Mouse (Mus musculus) liver, adult 2 months (tissue): ENCODE measurements around the gene Ppp1cb.

Source experiments
- CTCF ChIP-seq: fragments of 200-500 bp; IDR thresholded peaks from 2 replicates; pipeline ENCODE4 v1.5.1; 2011; ENCODE audit warnings: low read depth, low read length, control low read depth
- POLR2A ChIP-seq: fragments of 200-500 bp; IDR thresholded peaks from 2 replicates; pipeline ENCODE4 v1.6.1; 2011; ENCODE audit warnings: low read length, control low read depth; ENCODE audit not compliant: insufficient read depth; ENCODE audit errors: extremely low read depth

GRCm38 (mm10) chr5:32459882-32460751 is 1.5 kb downstream of the Ppp1cb start:
- TF ChIP-seq CTCF (no peak), POLR2A (no peak)
